Mouse (Mus musculus) lung, postnatal 0 days (tissue): ENCODE data around the gene Ppp1r15b. TPM values are rescaled to one million over a fixed set of nuclear protein-coding genes. Genes with fewer than 3 reads are reported as not detected.

Experiments
- ATAC-seq: fragments of 200-750 bp; cut with Nextera tagmentation; 2 replicates; pipeline ENCODE4 v1.8.0; 2017; ENCODE audit warnings: moderate library complexity
- DNase-seq: peaks from one replicate; pipeline ENCODE4 v3.0.0-alpha.2; 2016; ENCODE audit warnings: low spot score
- H3K27ac ChIP-seq: fragments of 300-500 bp; sonication (generic); 2 replicates; pipeline ENCODE4 v1.5.1; 2014; ENCODE audit warnings: antibody characterized with exemption, mild to moderate bottlenecking, low read length, mixed read lengths
- H3K27me3 ChIP-seq: fragments of 300-500 bp; sonication (generic); replicated peaks from 2 replicates; pipeline ENCODE4 v1.6.1; 2014; ENCODE audit warnings: low read length, mixed read lengths; ENCODE audit not compliant: insufficient read depth
- H3K36me3 ChIP-seq: fragments of 300-500 bp; sonication (generic); 2 replicates; pipeline ENCODE4 v1.6.1; 2014; ENCODE audit warnings: low read length, mixed read lengths; ENCODE audit not compliant: insufficient read depth
- H3K4me1 ChIP-seq: fragments of 300-500 bp; sonication (generic); 2 replicates; pipeline ENCODE4 v1.6.1; 2014; ENCODE audit warnings: antibody characterized with exemption, low read depth, low read length, mixed read lengths; ENCODE audit not compliant: insufficient read depth
- H3K4me2 ChIP-seq: fragments of 300-500 bp; sonication (generic); replicated peaks from 2 replicates; pipeline ENCODE4 v1.6.1; 2014; ENCODE audit warnings: low read depth, mild to moderate bottlenecking, low read length, moderate library complexity, mixed read lengths
- H3K4me3 ChIP-seq: fragments of 300-500 bp; sonication (generic); 2 replicates; pipeline ENCODE4 v1.5.1; 2014; ENCODE audit warnings: low read depth, low read length
- H3K9ac ChIP-seq: fragments of 300-500 bp; sonication (generic); replicated peaks from 2 replicates; pipeline ENCODE4 v1.6.1; 2014; ENCODE audit warnings: low read depth, mild to moderate bottlenecking
- H3K9me3 ChIP-seq: fragments of 300-500 bp; sonication (generic); 2 replicates; pipeline ENCODE4 v1.6.1; 2016; ENCODE audit warnings: low read length, mixed read lengths
- CTCF ChIP-seq: IDR thresholded peaks from 2 replicates; pipeline ENCODE4 v1.5.1; 2016; ENCODE audit warnings: antibody characterized with exemption, mild to moderate bottlenecking
- EP300 ChIP-seq: IDR thresholded peaks from 2 replicates; pipeline ENCODE4 v1.6.1; 2016; ENCODE audit warnings: antibody characterized with exemption, mild to moderate bottlenecking, control low read depth
- WGBS: fragments of 180-500 bp; shearing (Covaris S2); extraction: QIAGEN DNeasy Blood & Tissue Kit; methylation state at CpG from one replicate; pipeline ENCODE4 v1.1.7; 2014; 5-methylcytosine and 5-hydroxymethylcytosine counted together
- polyA plus RNA-seq: library from polyadenylated mRNA; unstranded; fragments of >200 nt; fragmentation: Nextera tagmentation; extraction: Ambion mirVana; gene quantifications from 2 replicates; pipeline ENCODE4 v1.2.1, GENCODE M21; 2015

The Ppp1r15b gene
- polyA plus RNA-seq, 1 experiment from 2014 or later = 19.5 TPM

- no peaks in the 10 kb centered on the region; the same call in 1 of the 2 replicates for H3K4me1 ChIP-seq
- ATAC-seq (no peak), DNase-seq (no peak)
- H3K4me3 ChIP-seq = no peak overlapping the region
- 76% methylated on average over 8 of the region's 8 CpGs for WGBS
- H3K36me3 ChIP-seq = no peaks in the 10 kb centered on the region
- no peak overlapping the region for H3K27ac ChIP-seq
- no peak overlapping the region for H3K9ac ChIP-seq
- no peak for TF ChIP-seq EP300
- no peaks in the 10 kb centered on the region for H3K9me3 ChIP-seq
- H3K27me3 ChIP-seq = 0 out of 2 replicates have a peak, but pooled peaks cover 2% of the 10 kb centered on the region
- no peak overlapping the region for H3K4me2 ChIP-seq
These were observed 39.3 kb downstream of the Ppp1r15b start for GRCm38 (mm10) chr1:133170196-133170595.

GRCm38 (mm10) chr1:133171357-133171756, 40.4 kb downstream of the Ppp1r15b start:
- Histone ChIP-seq H3K27ac (no peak overlapping the region), H3K4me1 (no peaks in the 10 kb centered on the region; the same call in 1 of the 2 replicates), H3K4me3 (no peak overlapping the region), H3K4me2 (no peak overlapping the region), H3K9me3 (no peaks in the 10 kb centered on the region), H3K27me3 (no peaks in the 10 kb centered on the region), H3K36me3 (no peaks in the 10 kb centered on the region), H3K9ac (no peak overlapping the region)
- 74% methylated on average over 9 of the region's 9 CpGs for WGBS
- DNase-seq (no peak), ATAC-seq (no peak)
- TF ChIP-seq EP300 (no peak), CTCF (no peak)

- Histone ChIP-seq H3K36me3 (no peaks in the 10 kb centered on the region), H3K9ac (no peak overlapping the region), H3K4me3 (no peak overlapping the region), H3K27ac (no peak overlapping the region), H3K9me3 (no peaks in the 10 kb centered on the region), H3K4me1 (no peaks in the 10 kb centered on the region), H3K4me2 (no peak overlapping the region), H3K27me3 (no peaks in the 10 kb centered on the region)
- DNase-seq (peak; percentile 69), ATAC-seq (peak; percentile 56; the same call in 1 of the 2 replicates)
- TF ChIP-seq EP300 = no peak
- TF ChIP-seq CTCF = no peak
- WGBS = 34% methylated on average over 6 of the region's 6 CpGs
These were observed 44.2 kb downstream of the Ppp1r15b start for GRCm38 (mm10) chr1:133175150-133175549.

GRCm38 (mm10) chr1:133177480-133178172, 46.7 kb downstream of the Ppp1r15b start:
- 32% methylated on average over 8 of the region's 8 CpGs for WGBS
- H3K27ac ChIP-seq = no peak overlapping the region
- no peak overlapping the region for H3K4me3 ChIP-seq
- H3K4me2 ChIP-seq = no peak overlapping the region
- no peaks in the 10 kb centered on the region for H3K9me3 ChIP-seq
- peak; percentile 84 for DNase-seq
- TF ChIP-seq CTCF (peak; percentile 98), EP300 (no peak)
- H3K27me3 ChIP-seq = peaks cover 19% of the 10 kb centered on the region
- H3K4me1 ChIP-seq = no peaks in the 10 kb centered on the region
- no peak overlapping the region for H3K9ac ChIP-seq
- ATAC-seq = peak; percentile 43
- H3K36me3 ChIP-seq = no peaks in the 10 kb centered on the region

GRCm38 (mm10) chr1:133178732-133179440, 47.9 kb downstream of the Ppp1r15b start:
- Histone ChIP-seq H3K4me1 (no peaks in the 10 kb centered on the region), H3K4me3 (no peak overlapping the region), H3K27ac (no peak overlapping the region), H3K9me3 (no peaks in the 10 kb centered on the region), H3K4me2 (no peak overlapping the region), H3K27me3 (peaks cover 20% of the 10 kb centered on the region), H3K36me3 (no peaks in the 10 kb centered on the region), H3K9ac (no peak overlapping the region)
- TF ChIP-seq EP300 = no peak
- TF ChIP-seq CTCF = no peak
- 58% methylated on average over 11 of the region's 11 CpGs for WGBS
- DNase-seq = peak; percentile 77
- peak; percentile 17; the same call in 1 of the 2 replicates for ATAC-seq

GRCm38 (mm10) chr1:133181072-133182015, 50.4 kb downstream of the Ppp1r15b start:
- peak overlapping the region; percentile 43 for H3K4me2 ChIP-seq
- DNase-seq (peak; percentile 78), ATAC-seq (peak; percentile 59)
- H3K27me3 ChIP-seq = peaks cover 20% of the 10 kb centered on the region
- no peaks in the 10 kb centered on the region for H3K36me3 ChIP-seq
- H3K4me3 ChIP-seq = 0 out of 2 replicates have a peak overlapping the region, but pooled peaks have one; percentile 14
- WGBS = under 1% methylated on average over 31 of the region's 31 CpGs
- H3K4me1 ChIP-seq = no peaks in the 10 kb centered on the region
- TF ChIP-seq CTCF (peak; percentile 92), EP300 (no peak)
- no peak overlapping the region for H3K27ac ChIP-seq
- no peaks in the 10 kb centered on the region for H3K9me3 ChIP-seq
- no peak overlapping the region for H3K9ac ChIP-seq
